Mouse (Mus musculus) adrenal gland, adult 8-10 months (tissue): ENCODE measurements around the gene Ccr1. TPM values are rescaled to one million over a fixed set of nuclear protein-coding genes. Genes with fewer than 3 reads are reported as not detected.

ENCODE experiments used
- DNase-seq: peaks from one replicate; pipeline ENCODE4 v3.0.0; 2022
- total RNA-seq, 4 experiments: library from RNA; stranded (reverse); gene quantifications; 2 replicates each; pipeline ENCODE4 v1.2.4; 2022

Gene Ccr1
- total RNA-seq, 4 experiments from 2014 or later = 1.2 to 3.0 (median 3.0) TPM

- no peak for DNase-seq
Measured at GRCm38 (mm10) chr9:123953551-123953950, 14.9 kb downstream of the Ccr1 start.

GRCm38 (mm10) chr9:123951176-123951575, 17.3 kb downstream of the Ccr1 start:
- DNase-seq = no peak

- no peak for DNase-seq
Measured at GRCm38 (mm10) chr9:123949432-123949831, 19.1 kb downstream of the Ccr1 start.

- no peak for DNase-seq
Measured at GRCm38 (mm10) chr9:123947815-123948214, 20.7 kb downstream of the Ccr1 start.

GRCm38 (mm10) chr9:123942025-123942424, 26.5 kb downstream of the Ccr1 start:
- DNase-seq = no peak

GRCm38 (mm10) chr9:123941316-123941715, 27.2 kb downstream of the Ccr1 start:
- DNase-seq = no peak

GRCm38 (mm10) chr9:123940628-123941027, 27.9 kb downstream of the Ccr1 start:
- DNase-seq = no peak

- DNase-seq = no peak
Measured at GRCm38 (mm10) chr9:123940168-123940567, 28.3 kb downstream of the Ccr1 start.

- DNase-seq = no peak
Measured at GRCm38 (mm10) chr9:123937989-123938388, 30.5 kb downstream of the Ccr1 start.

- DNase-seq = no peak
Measured at GRCm38 (mm10) chr9:123936604-123937280, 31.8 kb downstream of the Ccr1 start.

GRCm38 (mm10) chr9:123935776-123936175, 32.7 kb downstream of the Ccr1 start:
- DNase-seq = no peak

GRCm38 (mm10) chr9:123935346-123935745, 33.1 kb downstream of the Ccr1 start:
- DNase-seq = no peak

- no peak for DNase-seq
Measured at GRCm38 (mm10) chr9:123933716-123934445, 34.6 kb downstream of the Ccr1 start.

GRCm38 (mm10) chr9:123932911-123933675, 35.4 kb downstream of the Ccr1 start:
- no peak for DNase-seq

GRCm38 (mm10) chr9:123931761-123932700, 36.5 kb downstream of the Ccr1 start:
- no peak for DNase-seq

- DNase-seq = no peak
Measured at GRCm38 (mm10) chr9:123930926-123931325, 37.6 kb downstream of the Ccr1 start.

- DNase-seq = no peak
Measured at GRCm38 (mm10) chr9:123930476-123930875, 38.0 kb downstream of the Ccr1 start.

- DNase-seq = no peak
Measured at GRCm38 (mm10) chr9:123929936-123930335, 38.6 kb downstream of the Ccr1 start.

GRCm38 (mm10) chr9:123928759-123929246, 39.7 kb downstream of the Ccr1 start:
- no peak for DNase-seq

- no peak for DNase-seq
Measured at GRCm38 (mm10) chr9:123928118-123928758, 40.3 kb downstream of the Ccr1 start.

- DNase-seq = no peak
Measured at GRCm38 (mm10) chr9:123927281-123927960, 41.1 kb downstream of the Ccr1 start.
